Mouse (Mus musculus) E14TG2a.4 (cell line): ENCODE measurements around the gene Acrv1.
"Not testable (repeated sequence)": the region's sequence is repeated elsewhere in the genome, so short reads cannot be mapped to it uniquely, and the experiment has no call there.

Experiments used
- H3K27me3 ChIP-seq: 2 replicates; pipeline ENCODE4 v1.6.1; 2014; ENCODE audit warnings: low read length, control low read depth; ENCODE audit not compliant: insufficient read depth
- H3K36me3 ChIP-seq: 2 replicates; pipeline ENCODE4 v1.6.1; 2014; ENCODE audit warnings: low read length, control low read depth; ENCODE audit not compliant: insufficient read depth
- H3K4me1 ChIP-seq: replicated peaks from 2 replicates; pipeline ENCODE4 v1.6.1; 2014; ENCODE audit warnings: low read depth, low read length, control low read depth
- H3K4me3 ChIP-seq: replicated peaks from 2 replicates; pipeline ENCODE4 v1.5.1; 2014; ENCODE audit warnings: mild to moderate bottlenecking, low read length
- H3K9me3 ChIP-seq: 2 replicates; pipeline ENCODE4 v1.6.1; 2014; ENCODE audit warnings: low read length, control low read depth
- CTCF ChIP-seq: conservative IDR thresholded peaks from 2 replicates; pipeline ENCODE4 v1.5.1; 2014; ENCODE audit warnings: low read length
- NANOG ChIP-seq: IDR thresholded peaks from 2 replicates; pipeline ENCODE4 v1.6.1; 2014; ENCODE audit warnings: borderline replicate concordance, low read length, mixed read lengths
- POU5F1 ChIP-seq: IDR thresholded peaks from 2 replicates; pipeline ENCODE4 v1.6.1; 2014; ENCODE audit warnings: low read length, borderline replicate concordance

Acrv1 gene

GRCm38 (mm10) chr9:36692920-36693319 lies at the start of gene Acrv1:
Gene Acrv1 (plus strand): TSS chr9:36693220.
- Histone ChIP-seq H3K9me3 (peaks cover 35% of the 10 kb centered on the region), H3K27me3 (no peaks in the 10 kb centered on the region), H3K36me3 (no peaks in the 10 kb centered on the region), H3K4me3 (no peak within 1 kb of the TSS), H3K4me1 (no peaks in the 10 kb centered on the region)
- no peak for TF ChIP-seq POU5F1
- no peak for TF ChIP-seq NANOG
- TF ChIP-seq CTCF: no peak

GRCm38 (mm10) chr9:36643276-36643675 lies 49.7 kb upstream of the Acrv1 start, which contains the start of gene A630095E13Rik:
Gene A630095E13Rik (minus strand): TSS chr9:36643376.
- not testable (repeated sequence) for H3K4me3 ChIP-seq, H3K27me3 ChIP-seq, H3K4me1 ChIP-seq, H3K36me3 ChIP-seq
- H3K9me3 ChIP-seq: peaks cover 55% of the 10 kb centered on the region

GRCm38 (mm10) chr9:36681424-36681823 lies 11.6 kb upstream of the Acrv1 start:
- H3K27me3 ChIP-seq: no peaks in the 10 kb centered on the region
- no peak for TF ChIP-seq CTCF
- TF ChIP-seq POU5F1: no peak
- no peak for TF ChIP-seq NANOG
- no peak overlapping the region for H3K4me3 ChIP-seq
- no peaks in the 10 kb centered on the region for H3K36me3 ChIP-seq
- H3K9me3 ChIP-seq: no peaks in the 10 kb centered on the region
- no peaks in the 10 kb centered on the region for H3K4me1 ChIP-seq

DNA sequence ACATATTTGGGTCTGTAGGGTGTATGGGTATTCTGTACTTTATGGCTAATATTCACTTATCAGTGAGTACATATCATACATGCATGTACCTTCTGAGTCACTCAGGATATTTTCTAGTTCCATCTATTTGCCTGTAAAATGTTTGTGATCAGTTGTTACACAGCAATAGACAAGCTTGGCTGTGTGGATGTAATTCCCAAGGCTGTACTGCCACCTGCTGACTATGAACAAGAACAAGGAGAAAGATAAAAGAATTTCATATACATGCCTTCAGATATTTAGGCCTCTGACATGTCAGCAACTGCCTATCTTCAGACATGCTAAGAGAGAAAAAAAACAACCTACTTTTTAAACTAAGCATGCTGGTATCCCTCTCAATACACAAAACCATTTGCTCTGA lies 5.7 kb upstream of the Acrv1 start:
- TF ChIP-seq POU5F1 (no peak), CTCF (no peak), NANOG (no peak)
- H3K36me3 ChIP-seq: no peaks in the 10 kb centered on the region
- no peaks in the 10 kb centered on the region for H3K9me3 ChIP-seq
- H3K27me3 ChIP-seq: no peaks in the 10 kb centered on the region
- no peaks in the 10 kb centered on the region for H3K4me1 ChIP-seq
- H3K4me3 ChIP-seq: no peak overlapping the region

DNA sequence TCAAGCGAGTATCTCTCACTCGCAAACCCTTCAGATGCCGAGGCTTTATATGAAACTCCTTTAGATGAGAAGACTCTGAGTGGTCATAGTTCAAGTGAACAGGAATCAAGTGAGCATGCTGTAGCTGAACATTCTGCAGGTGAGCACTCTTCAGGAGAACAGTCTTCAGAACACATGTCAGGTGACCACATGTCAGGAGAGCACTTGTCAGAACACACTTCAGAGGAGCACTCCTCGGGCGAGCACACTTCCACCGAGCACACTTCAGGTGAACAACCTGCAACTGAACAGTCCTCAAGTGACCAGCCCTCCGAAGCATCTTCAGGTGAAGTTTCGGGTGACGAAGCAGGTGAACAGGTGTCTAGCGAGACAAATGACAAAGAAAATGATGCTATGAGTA lies 1.3 kb downstream of the Acrv1 start:
- no peak overlapping the region for H3K4me3 ChIP-seq
- TF ChIP-seq POU5F1 (no peak), NANOG (no peak), CTCF (no peak)
- H3K4me1 ChIP-seq: no peaks in the 10 kb centered on the region
- H3K27me3 ChIP-seq: no peaks in the 10 kb centered on the region
- peaks cover 35% of the 10 kb centered on the region for H3K9me3 ChIP-seq
- no peaks in the 10 kb centered on the region for H3K36me3 ChIP-seq

- no peak overlapping the region for H3K4me3 ChIP-seq
- no peaks in the 10 kb centered on the region for H3K27me3 ChIP-seq
- no peak for TF ChIP-seq NANOG
- no peak for TF ChIP-seq CTCF
- no peak for TF ChIP-seq POU5F1
- peaks cover 4% of the 10 kb centered on the region for H3K9me3 ChIP-seq
- no peaks in the 10 kb centered on the region for H3K4me1 ChIP-seq
- H3K36me3 ChIP-seq: peaks cover 55% of the 10 kb centered on the region
Observed at GRCm38 (mm10) chr9:36705923-36706322, 12.9 kb downstream of the Acrv1 start.

DNA sequence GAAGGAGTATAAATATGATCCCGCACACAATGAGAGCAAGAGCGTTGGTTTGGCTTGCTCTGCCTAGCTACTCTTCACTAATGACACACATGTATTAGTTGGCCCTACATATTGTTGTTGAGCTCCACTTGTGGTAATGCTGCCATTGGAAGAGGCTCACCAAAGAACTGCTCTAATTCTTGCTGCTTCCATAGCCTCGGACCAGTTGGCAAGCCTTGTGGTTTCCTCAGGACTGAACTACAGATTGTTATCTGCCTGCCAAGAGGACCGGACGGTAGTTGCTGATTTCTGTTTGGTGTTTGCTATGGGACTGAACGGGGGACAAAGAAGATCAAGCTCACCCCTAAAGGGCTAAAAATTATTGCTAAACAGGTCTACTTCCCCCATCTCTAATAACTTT lies 14.3 kb downstream of the Acrv1 start:
- Histone ChIP-seq H3K27me3 (no peaks in the 10 kb centered on the region), H3K4me3 (no peak overlapping the region), H3K36me3 (peaks cover 66% of the 10 kb centered on the region), H3K9me3 (no peaks in the 10 kb centered on the region), H3K4me1 (no peaks in the 10 kb centered on the region)
- TF ChIP-seq NANOG (no peak), CTCF (no peak), POU5F1 (no peak)

DNA sequence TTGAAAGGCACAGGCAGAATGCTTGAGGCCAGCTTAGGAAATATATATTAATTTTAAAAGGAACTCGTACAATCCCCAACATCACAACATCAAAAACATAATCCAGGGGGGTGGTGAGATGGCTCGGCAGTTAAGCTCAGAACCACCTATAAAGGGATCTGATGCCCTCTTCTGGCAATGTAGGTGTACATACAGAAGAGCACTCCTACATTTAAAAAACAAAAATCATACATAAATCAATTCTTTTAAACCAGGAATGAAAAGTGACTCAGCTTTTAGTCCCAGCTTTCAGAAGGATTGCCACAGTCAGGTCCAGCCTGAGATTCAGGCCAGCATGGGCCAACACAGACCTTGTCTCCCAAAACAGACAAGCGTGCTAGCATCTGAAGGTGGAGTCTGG lies 23.6 kb downstream of the Acrv1 start:
- TF ChIP-seq NANOG (no peak), CTCF (peak; percentile 14; the same call in 1 of the 2 replicates), POU5F1 (no peak)
- peaks cover 91% of the 10 kb centered on the region for H3K36me3 ChIP-seq
- H3K4me1 ChIP-seq: no peaks in the 10 kb centered on the region
- H3K9me3 ChIP-seq: no peaks in the 10 kb centered on the region
- no peaks in the 10 kb centered on the region for H3K27me3 ChIP-seq
- no peak overlapping the region for H3K4me3 ChIP-seq

GRCm38 (mm10) chr9:36726131-36727033 lies 33.4 kb downstream of the Acrv1 start:
- H3K4me1 ChIP-seq: peaks cover 20% of the 10 kb centered on the region
- H3K9me3 ChIP-seq: no peaks in the 10 kb centered on the region
- no peaks in the 10 kb centered on the region for H3K27me3 ChIP-seq
- H3K4me3 ChIP-seq: peak overlapping the region; percentile 92
- peaks cover 60% of the 10 kb centered on the region for H3K36me3 ChIP-seq
- TF ChIP-seq CTCF (no peak), NANOG (no peak), POU5F1 (no peak)
